Mouse (Mus musculus): ENCODE results near the gene Vill. TPM values are rescaled to one million over a fixed set of nuclear protein-coding genes. Genes with fewer than 3 reads are reported as not detected.

Gene Vill
- polyA plus RNA-seq, 1 experiment from 2014 or later = 3.7 TPM

DNA sequence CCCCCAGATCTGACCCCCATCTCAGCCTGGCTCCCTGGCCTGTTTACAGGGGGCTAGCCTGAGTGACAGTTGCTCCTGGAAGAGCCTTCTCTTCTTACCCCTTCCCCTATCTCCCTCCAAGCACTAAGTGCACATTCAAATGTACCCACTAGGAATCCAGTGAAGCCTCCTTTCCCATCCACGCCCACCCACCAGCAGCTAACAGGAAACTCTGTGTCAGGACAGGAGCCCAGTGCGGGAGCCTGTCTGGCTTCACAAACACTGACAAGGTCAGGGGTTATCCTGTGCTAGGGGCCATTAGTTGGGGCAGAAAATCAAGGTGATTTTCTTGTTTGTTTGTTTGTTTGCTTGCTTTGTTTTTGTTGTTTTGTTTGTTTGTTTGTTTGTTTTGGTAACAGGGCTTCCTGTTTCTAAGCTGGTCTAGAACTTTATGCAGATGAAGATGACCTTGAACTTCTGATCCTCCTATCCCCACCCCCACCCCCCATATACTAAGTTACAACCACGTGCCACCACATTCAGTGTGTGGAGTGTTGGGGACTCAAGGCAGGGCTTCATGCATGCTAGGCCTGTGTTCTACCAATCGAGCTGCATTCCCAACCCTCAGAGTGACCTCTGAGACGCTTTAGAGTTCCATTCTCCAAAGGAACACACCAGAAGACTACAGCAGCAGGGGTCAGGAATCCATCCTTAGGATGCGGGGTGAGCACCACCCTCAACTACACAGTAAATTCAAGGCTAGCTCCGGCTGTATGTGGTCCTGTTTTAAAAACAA, 30.3 kb downstream of the Vill start:
- 65% methylated on average over 7 of the region's 7 CpGs for WGBS
- no peak for ATAC-seq
- Histone ChIP-seq H3K27ac (ENCODE audit: low read length) (peak overlapping the region; percentile 51; the same call in 1 of the 2 replicates), H3K4me2 (ENCODE audit: low read length) (no peak overlapping the region), H3K4me1 (ENCODE audit: control insufficient read depth, insufficient read depth, low read length) (peaks cover 5% of the 10 kb centered on the region), H3K9me3 (replicated peaks; ENCODE audit: control insufficient read depth, low read length, poor library complexity, severe bottlenecking) (no peaks in the 10 kb centered on the region), H3K27me3 (ENCODE audit: control insufficient read depth, insufficient read depth, low read depth, low read length) (no peaks in the 10 kb centered on the region), H3K9ac (ENCODE audit: low read depth, low read length) (no peak overlapping the region), H3K4me3 (ENCODE audit: low read depth, low read length) (no peak overlapping the region), H3K36me3 (ENCODE audit: control insufficient read depth, insufficient read depth, low read length) (0 out of 2 replicates have a peak, but pooled peaks cover 2% of the 10 kb centered on the region)

DNA sequence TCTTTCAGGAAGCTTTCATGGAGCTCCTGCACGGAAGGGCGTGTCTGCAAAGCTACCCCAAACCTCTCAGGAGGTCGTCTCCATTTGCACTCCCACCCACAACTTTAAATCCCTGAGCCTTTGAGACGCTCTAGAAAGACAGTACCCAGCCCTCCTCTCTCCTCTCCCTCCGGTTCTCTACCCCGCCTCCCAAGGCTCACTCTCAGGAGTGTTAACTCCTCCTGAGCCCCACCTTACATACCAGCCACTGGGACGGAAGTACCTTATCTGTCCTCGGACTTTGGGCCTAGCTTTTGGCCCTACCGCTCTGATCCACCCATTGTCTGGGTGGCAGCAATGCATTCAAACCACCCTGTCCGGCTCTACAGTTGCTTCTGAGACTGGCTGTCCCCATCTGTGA, 31.4 kb downstream of the Vill start:
- peaks cover 12% of the 10 kb centered on the region for H3K4me1 ChIP-seq (ENCODE audit: control insufficient read depth, insufficient read depth, low read length)
- no peak for ATAC-seq
- no peak overlapping the region for H3K27ac ChIP-seq (ENCODE audit: low read length)
- H3K4me2 ChIP-seq (ENCODE audit: low read length) = no peak overlapping the region
- no peak overlapping the region for H3K9ac ChIP-seq (ENCODE audit: low read depth, low read length)
- H3K9me3 ChIP-seq (replicated peaks; ENCODE audit: control insufficient read depth, low read length, poor library complexity, severe bottlenecking) = no peaks in the 10 kb centered on the region
- H3K36me3 ChIP-seq (ENCODE audit: control insufficient read depth, insufficient read depth, low read length) = no peaks in the 10 kb centered on the region
- no peaks in the 10 kb centered on the region; the same call in 1 of the 2 replicates for H3K27me3 ChIP-seq (ENCODE audit: control insufficient read depth, insufficient read depth, low read depth, low read length)
- WGBS = 80% methylated on average over 10 of the region's 10 CpGs
- no peak overlapping the region for H3K4me3 ChIP-seq (ENCODE audit: low read depth, low read length)

DNA sequence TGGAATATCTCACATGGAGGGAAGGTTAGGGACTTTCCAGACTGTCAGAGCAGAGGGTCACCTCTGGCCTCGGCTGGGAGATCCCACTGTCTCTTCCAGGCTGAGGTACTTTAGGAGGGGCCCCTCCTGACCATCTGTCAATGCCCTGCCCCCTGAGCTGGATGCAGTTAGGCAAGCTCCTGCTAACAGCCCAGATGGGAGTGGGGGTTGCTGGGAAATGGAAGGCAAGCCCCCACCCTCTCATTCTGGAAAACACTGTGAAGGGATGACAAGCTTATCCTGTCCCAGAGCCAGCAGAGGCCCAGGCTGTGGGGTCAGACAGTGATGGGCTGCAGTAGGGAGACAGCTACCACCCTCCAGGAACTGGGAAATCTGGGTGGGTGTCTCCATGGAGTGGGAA, 33.9 kb downstream of the Vill start:
- no peaks in the 10 kb centered on the region for H3K9me3 ChIP-seq (replicated peaks; ENCODE audit: control insufficient read depth, low read length, poor library complexity, severe bottlenecking)
- no peaks in the 10 kb centered on the region; the same call in 1 of the 2 replicates for H3K27me3 ChIP-seq (ENCODE audit: control insufficient read depth, insufficient read depth, low read depth, low read length)
- no peaks in the 10 kb centered on the region for H3K36me3 ChIP-seq (ENCODE audit: control insufficient read depth, insufficient read depth, low read length)
- peaks cover 14% of the 10 kb centered on the region for H3K4me1 ChIP-seq (ENCODE audit: control insufficient read depth, insufficient read depth, low read length)
- no peak for ATAC-seq
- H3K4me2 ChIP-seq (ENCODE audit: low read length) = no peak overlapping the region
- 24% methylated on average over 1 of the region's 1 CpGs for WGBS
- no peak overlapping the region for H3K9ac ChIP-seq (ENCODE audit: low read depth, low read length)
- H3K27ac ChIP-seq (ENCODE audit: low read length) = no peak overlapping the region
- H3K4me3 ChIP-seq (ENCODE audit: low read depth, low read length) = no peak overlapping the region

DNA sequence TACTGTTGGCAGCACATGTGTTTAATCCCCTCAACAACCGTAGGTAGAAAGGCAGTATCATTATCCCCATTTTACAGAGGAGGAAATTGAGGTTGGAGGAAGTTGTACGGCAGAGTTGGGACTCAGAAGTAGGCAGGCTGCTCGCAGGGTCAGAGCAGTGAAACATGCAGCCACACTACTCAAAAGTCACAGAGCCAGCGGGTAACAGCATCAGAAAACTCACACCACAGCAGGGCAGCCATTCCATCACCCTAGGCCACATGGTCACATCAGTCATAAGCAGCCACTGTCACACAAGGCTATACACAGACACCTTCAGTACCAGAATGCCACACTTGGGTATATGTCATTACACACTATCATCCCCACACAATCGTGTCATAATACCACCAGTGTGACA, 34.7 kb downstream of the Vill start:
- Histone ChIP-seq H3K9ac (ENCODE audit: low read depth, low read length) (no peak overlapping the region), H3K36me3 (ENCODE audit: control insufficient read depth, insufficient read depth, low read length) (no peaks in the 10 kb centered on the region), H3K4me2 (ENCODE audit: low read length) (no peak overlapping the region), H3K4me1 (ENCODE audit: control insufficient read depth, insufficient read depth, low read length) (peaks cover 16% of the 10 kb centered on the region; the same call in 1 of the 2 replicates), H3K27me3 (ENCODE audit: control insufficient read depth, insufficient read depth, low read depth, low read length) (peaks cover 6% of the 10 kb centered on the region), H3K9me3 (replicated peaks; ENCODE audit: control insufficient read depth, low read length, poor library complexity, severe bottlenecking) (no peaks in the 10 kb centered on the region), H3K4me3 (ENCODE audit: low read depth, low read length) (no peak overlapping the region), H3K27ac (ENCODE audit: low read length) (no peak overlapping the region)
- 88% methylated on average over 5 of the region's 5 CpGs for WGBS
- no peak for ATAC-seq

DNA sequence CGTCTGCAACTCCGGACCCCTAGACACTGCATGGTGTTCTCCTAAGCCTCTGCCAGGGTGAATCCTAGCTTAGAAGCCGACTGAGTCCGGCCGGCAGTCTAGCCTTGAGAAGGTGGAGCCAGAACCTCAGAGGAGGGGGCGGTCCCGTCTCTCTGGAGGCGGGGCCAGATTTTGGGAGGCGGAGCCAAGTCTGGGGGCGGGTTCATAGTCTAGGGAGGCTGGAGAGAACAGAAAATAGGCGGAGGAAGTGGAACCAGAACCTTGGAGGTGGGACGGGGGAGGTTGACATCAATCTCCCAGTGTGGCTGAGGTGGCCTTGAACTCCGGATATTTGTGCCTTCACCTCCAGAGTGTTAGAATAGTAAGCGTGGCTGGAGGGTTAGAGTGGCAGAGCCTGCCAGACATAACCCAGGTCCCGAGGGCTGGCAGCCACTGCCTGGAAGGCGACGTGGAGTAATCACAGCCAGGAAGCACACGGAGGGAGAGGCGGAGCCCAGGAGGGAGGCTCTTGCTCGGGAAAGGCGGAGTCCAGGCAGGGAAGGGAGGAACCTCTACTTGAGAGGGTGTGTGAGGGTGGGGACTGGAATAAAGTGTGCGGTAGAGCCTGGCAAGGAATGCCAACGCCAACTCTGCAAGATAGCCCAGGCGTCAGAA, 35.7 kb downstream of the Vill start:
- 3% methylated on average over 24 of the region's 24 CpGs for WGBS
- Histone ChIP-seq H3K4me1 (ENCODE audit: control insufficient read depth, insufficient read depth, low read length) (peaks cover 15% of the 10 kb centered on the region; the same call in 1 of the 2 replicates), H3K9ac (ENCODE audit: low read depth, low read length) (peak overlapping the region; percentile 45; the same call in 1 of the 2 replicates), H3K4me2 (ENCODE audit: low read length) (peak overlapping the region; percentile 55), H3K9me3 (replicated peaks; ENCODE audit: control insufficient read depth, low read length, poor library complexity, severe bottlenecking) (no peaks in the 10 kb centered on the region), H3K27me3 (ENCODE audit: control insufficient read depth, insufficient read depth, low read depth, low read length) (peaks cover 6% of the 10 kb centered on the region), H3K36me3 (ENCODE audit: control insufficient read depth, insufficient read depth, low read length) (no peaks in the 10 kb centered on the region), H3K4me3 (ENCODE audit: low read depth, low read length) (peak overlapping the region; percentile 28), H3K27ac (ENCODE audit: low read length) (no peak overlapping the region)
- ATAC-seq = 0 out of 2 replicates have a peak, but pooled peaks have one; percentile 25

DNA sequence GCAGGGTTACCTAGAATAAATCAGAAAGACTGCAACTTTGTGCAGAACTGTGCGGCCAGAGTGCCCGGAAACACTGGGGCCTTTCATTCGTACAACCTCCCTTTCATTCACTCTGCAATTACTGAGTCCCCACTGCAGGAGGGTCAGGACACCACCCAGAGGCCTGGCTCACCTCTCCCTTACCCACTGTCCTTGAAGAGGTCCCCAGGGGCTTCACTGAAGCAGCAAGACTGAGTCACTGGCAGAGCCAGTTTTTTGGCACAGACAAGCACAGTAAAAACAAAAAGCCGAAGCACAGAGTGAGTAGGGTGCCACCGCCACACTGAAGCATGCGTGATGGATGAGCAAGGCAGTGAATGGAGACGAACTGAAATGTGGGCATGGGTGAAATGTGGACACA, 36.9 kb downstream of the Vill start:
- H3K27ac ChIP-seq (ENCODE audit: low read length) = no peak overlapping the region
- H3K27me3 ChIP-seq (ENCODE audit: control insufficient read depth, insufficient read depth, low read depth, low read length) = peaks cover 7% of the 10 kb centered on the region
- H3K9ac ChIP-seq (ENCODE audit: low read depth, low read length) = no peak overlapping the region

DNA sequence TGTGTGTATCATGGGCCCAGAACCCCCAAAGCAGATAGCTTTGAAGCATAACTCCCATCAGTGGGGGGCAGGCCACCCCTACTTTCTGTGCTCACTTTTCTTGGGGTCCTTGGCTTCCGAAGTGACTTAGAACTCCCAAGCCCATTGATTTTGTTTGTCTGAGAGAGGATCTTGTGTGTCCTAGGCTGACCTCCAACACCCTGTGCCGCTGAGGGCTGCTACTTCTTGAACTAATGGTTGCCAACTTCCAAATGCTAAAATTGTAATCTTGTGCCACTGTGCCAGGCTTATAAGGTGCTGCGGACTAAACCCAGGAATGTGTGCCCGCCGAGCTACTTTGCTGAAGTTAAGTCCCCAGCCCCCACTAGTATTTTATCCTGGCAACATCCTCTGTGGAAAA, 37.9 kb downstream of the Vill start:
- Histone ChIP-seq H3K4me3 (ENCODE audit: low read depth, low read length) (no peak overlapping the region), H3K36me3 (ENCODE audit: control insufficient read depth, insufficient read depth, low read length) (no peaks in the 10 kb centered on the region), H3K27ac (ENCODE audit: low read length) (no peak overlapping the region), H3K9ac (ENCODE audit: low read depth, low read length) (no peak overlapping the region), H3K4me2 (ENCODE audit: low read length) (no peak overlapping the region), H3K27me3 (ENCODE audit: control insufficient read depth, insufficient read depth, low read depth, low read length) (peaks cover 9% of the 10 kb centered on the region), H3K4me1 (ENCODE audit: control insufficient read depth, insufficient read depth, low read length) (peaks cover 15% of the 10 kb centered on the region; the same call in 1 of the 2 replicates), H3K9me3 (replicated peaks; ENCODE audit: control insufficient read depth, low read length, poor library complexity, severe bottlenecking) (no peaks in the 10 kb centered on the region)
- no peak for ATAC-seq
- WGBS = 93% methylated on average over 5 of the region's 5 CpGs

More for the DNA sequence above, 36.9 kb downstream of the Vill start:
- no peak overlapping the region for H3K4me3 ChIP-seq (ENCODE audit: low read depth, low read length)
- no peaks in the 10 kb centered on the region for H3K9me3 ChIP-seq (replicated peaks; ENCODE audit: control insufficient read depth, low read length, poor library complexity, severe bottlenecking)
- H3K36me3 ChIP-seq (ENCODE audit: control insufficient read depth, insufficient read depth, low read length) = no peaks in the 10 kb centered on the region
- H3K4me2 ChIP-seq (ENCODE audit: low read length) = no peak overlapping the region
- no peak for ATAC-seq
- peaks cover 15% of the 10 kb centered on the region; the same call in 1 of the 2 replicates for H3K4me1 ChIP-seq (ENCODE audit: control insufficient read depth, insufficient read depth, low read length)
- 57% methylated on average over 7 of the region's 7 CpGs for WGBS

DNA sequence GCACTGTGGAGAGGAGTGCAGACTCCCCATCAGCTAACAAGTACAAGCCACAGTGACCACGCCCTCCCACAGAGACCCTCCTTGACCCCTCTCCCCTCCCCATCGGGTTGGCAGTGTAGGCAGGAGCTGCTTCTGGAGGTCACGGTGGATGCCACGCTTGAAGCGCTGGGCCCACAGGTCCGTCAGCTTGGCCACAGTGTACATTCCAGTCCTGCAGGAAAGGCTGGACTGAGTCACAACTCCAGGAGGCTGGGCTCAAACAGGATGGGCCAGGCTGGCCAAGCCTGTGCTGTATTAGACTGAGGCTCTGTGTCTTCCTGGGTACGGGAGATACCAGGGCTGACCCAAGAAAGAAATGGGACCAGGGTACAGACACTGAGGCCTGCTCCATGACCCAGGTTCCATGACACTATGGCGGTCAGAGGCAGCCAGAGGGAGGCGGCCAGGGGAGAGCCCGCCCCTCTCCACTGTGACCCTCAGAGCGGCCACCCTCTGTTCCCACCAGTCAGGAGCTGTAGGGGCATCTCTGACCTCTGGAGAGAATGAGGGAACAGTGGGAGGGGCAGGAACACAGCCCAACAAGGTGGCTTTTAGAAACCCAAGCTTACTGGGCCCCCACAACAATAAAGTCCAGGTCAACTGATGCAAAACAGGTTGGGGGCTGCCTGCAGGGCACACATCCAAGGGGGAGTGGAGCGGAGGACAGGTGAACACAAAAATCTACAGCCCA, 39.2 kb downstream of the Vill start:
- no peak overlapping the region for H3K27ac ChIP-seq (ENCODE audit: low read length)
- H3K9ac ChIP-seq (ENCODE audit: low read depth, low read length) = peak overlapping the region; percentile 62
- no peaks in the 10 kb centered on the region for H3K9me3 ChIP-seq (replicated peaks; ENCODE audit: control insufficient read depth, low read length, poor library complexity, severe bottlenecking)
- H3K4me1 ChIP-seq (ENCODE audit: control insufficient read depth, insufficient read depth, low read length) = peaks cover 15% of the 10 kb centered on the region; the same call in 1 of the 2 replicates
- peaks cover 9% of the 10 kb centered on the region for H3K27me3 ChIP-seq (ENCODE audit: control insufficient read depth, insufficient read depth, low read depth, low read length)
- peak overlapping the region; percentile 64 for H3K4me2 ChIP-seq (ENCODE audit: low read length)
- 71% methylated on average over 12 of the region's 12 CpGs for WGBS
- peak overlapping the region; percentile 50 for H3K4me3 ChIP-seq (ENCODE audit: low read depth, low read length)
- no peaks in the 10 kb centered on the region for H3K36me3 ChIP-seq (ENCODE audit: control insufficient read depth, insufficient read depth, low read length)
- 0 out of 2 replicates have a peak, but pooled peaks have one; percentile 3 for ATAC-seq
